ENCODE assay signal across 8 mouse cellular contexts in genomic region chr17:33981192-33981909, GRCm38 (mm10). TPM values are rescaled to one million over a fixed set of nuclear protein-coding genes. Genes with fewer than 3 reads are reported as not detected.
DNase-seq lines count a peak whose midpoint lies in the region; ATAC-seq and TF ChIP-seq lines count a peak whose summit lies in the region.
"Not testable (repeated sequence)": the region's sequence is repeated elsewhere in the genome, so short reads cannot be mapped to it uniquely, and the experiment has no call there.

No protein-coding gene starts in this region.

- not testable (repeated sequence) for H3K9me3 ChIP-seq in hindbrain, embryonic 13.5 days; lung, embryonic 15.5 days

- H3K4me1 ChIP-seq in hindbrain, embryonic 13.5 days (replicated peaks), result peaks cover 28% of the 10 kb centered on the region
- peaks cover 37% of the 10 kb centered on the region for H3K4me1 ChIP-seq in lung, embryonic 15.5 days
- H3K4me1 ChIP-seq in thymus, adult 2 months (replicated peaks; ENCODE audit: control insufficient read depth, insufficient read depth, low read length), result peaks cover 28% of the 10 kb centered on the region

- not testable (repeated sequence) for H3K36me3 ChIP-seq in hindbrain, embryonic 13.5 days; lung, embryonic 15.5 days; thymus, adult 2 months (ENCODE audit: control insufficient read depth, insufficient read depth, low read length)

- 1% methylated on average over 27 of the region's 27 CpGs for WGBS in hindbrain, embryonic 13.5 days
- under 1% methylated on average over 27 of the region's 27 CpGs for WGBS in lung, embryonic 15.5 days
- whole genome bisulfite sequencing in thymus, adult 2 months, result under 1% methylated on average over 27 of the region's 27 CpGs

- peak overlapping the region; percentile 71 for H3K9ac ChIP-seq in hindbrain, embryonic 13.5 days
- H3K9ac ChIP-seq in lung, embryonic 15.5 days, result peak overlapping the region; percentile 43

- peak overlapping the region; percentile 93 for H3K27ac ChIP-seq in hindbrain, embryonic 13.5 days
- peak overlapping the region; percentile 84 for H3K27ac ChIP-seq in lung, embryonic 15.5 days
- H3K27ac ChIP-seq in thymus, adult 2 months (ENCODE audit: control insufficient read depth, insufficient read depth, low read length), result peak overlapping the region; percentile 95

- peak; percentile 96 for ATAC-seq in hindbrain, embryonic 13.5 days (ENCODE audit: low FRiP score)
- ATAC-seq in lung, embryonic 15.5 days (ENCODE audit: borderline replicate concordance, extremely low read depth, low FRiP score, low TSS enrichment), result peak; percentile 92

- peak overlapping the region; percentile 52 for H3K4me3 ChIP-seq in hindbrain, embryonic 13.5 days
- H3K4me3 ChIP-seq in lung, embryonic 15.5 days, result peak overlapping the region; percentile 50
- peak overlapping the region; percentile 62 for H3K4me3 ChIP-seq in thymus, adult 2 months (ENCODE audit: control insufficient read depth, insufficient read depth, low read length)

- H3K27me3 ChIP-seq in hindbrain, embryonic 13.5 days, result peaks cover 43% of the 10 kb centered on the region
- H3K27me3 ChIP-seq in lung, embryonic 15.5 days, result peaks cover 40% of the 10 kb centered on the region
- not testable (repeated sequence) for H3K27me3 ChIP-seq in thymus, adult 2 months (ENCODE audit: control insufficient read depth, insufficient read depth, low read length)

- peak; percentile 99 for DNase-seq in R1 (ENCODE audit: low read depth, low spot score)
- peak; percentile 66 to 81 for DNase-seq in cerebellum, postnatal 4 days (ENCODE audit: low spot score in 2 of 2)
- peak; percentile 91 for DNase-seq in gastrocnemius, adult 18-20 months (ENCODE audit: low spot score)
- peak; percentile 83 to 87 for DNase-seq in layer of hippocampus, postnatal 10 days (ENCODE audit: low spot score in 2 of 2)
- peak; percentile 80 for DNase-seq in ovary, adult 18-20 months (ENCODE audit: low spot score)
- peak; percentile 86 for DNase-seq in thymus, adult 2 months

- peak; percentile 44; the same call in 1 of the 2 replicates for TF ChIP-seq CTCF in thymus, adult 2 months (IDR thresholded peaks at IDR 0.05; ENCODE audit: borderline replicate concordance, control insufficient read depth, extremely low read depth, insufficient read depth, low read length, poor library complexity)

- H3K4me2 ChIP-seq in hindbrain, embryonic 13.5 days, result peak overlapping the region; percentile 58
- peak overlapping the region; percentile 78 for H3K4me2 ChIP-seq in lung, embryonic 15.5 days

- peak; percentile 87 for TF ChIP-seq POLR2A in thymus, adult 2 months (IDR thresholded peaks at IDR 0.05; ENCODE audit: control insufficient read depth, extremely low read depth, insufficient read depth, low read length, poor library complexity)

RNA-seq across cellular contexts. Expression of gene H2-K1, which starts 18.8 kb away (rescaled TPM):
- 10 to 100 TPM; 47.2 to 57.7 TPM for total RNA-seq in gastrocnemius, adult 18-20 months (2021)
- polyA plus RNA-seq in hindbrain, embryonic 13.5 days (2015; fragmentation: Nextera tagmentation; extraction: Ambion mirVana), result 12.2 and 13.0 TPM in 2 replicates
- total RNA-seq in layer of hippocampus, postnatal 10 days (2021), result 10 to 100 TPM; 11.1 to 14.3 TPM
- 49.7 and 69.2 TPM in 2 replicates for polyA plus RNA-seq in lung, embryonic 15.5 days (2015; fragmentation: Nextera tagmentation; extraction: Ambion mirVana)
- polyA plus RNA-seq in thymus, adult 2 months (2012; rRNA removed), result 3,482 and 5,138 TPM in 2 replicates

RNA-seq across cellular contexts. Expression of gene Rps18, which starts 25.6 kb away (rescaled TPM):
- total RNA-seq in gastrocnemius, adult 18-20 months (2021), result 100 to 1,000 TPM; 367 to 381 TPM
- 928 and 950 TPM in 2 replicates for polyA plus RNA-seq in hindbrain, embryonic 13.5 days (2015; fragmentation: Nextera tagmentation; extraction: Ambion mirVana)
- 100 to 1,000 TPM; 453 to 457 TPM for total RNA-seq in layer of hippocampus, postnatal 10 days (2021)
- polyA plus RNA-seq in lung, embryonic 15.5 days (2015; fragmentation: Nextera tagmentation; extraction: Ambion mirVana), result 1,650 and 1,822 TPM in 2 replicates
- polyA plus RNA-seq in thymus, adult 2 months (2012; rRNA removed), result 584 and 593 TPM in 2 replicates

RNA-seq across cellular contexts. Expression of gene Vps52, which starts 25.7 kb away (rescaled TPM):
- total RNA-seq in gastrocnemius, adult 18-20 months (2021), result 10 to 100 TPM; 29.6 to 33.5 TPM
- 69.6 and 69.9 TPM in 2 replicates for polyA plus RNA-seq in hindbrain, embryonic 13.5 days (2015; fragmentation: Nextera tagmentation; extraction: Ambion mirVana)
- total RNA-seq in layer of hippocampus, postnatal 10 days (2021), result 10 to 100 TPM; 80.4 to 81.7 TPM
- 49.3 and 55.4 TPM in 2 replicates for polyA plus RNA-seq in lung, embryonic 15.5 days (2015; fragmentation: Nextera tagmentation; extraction: Ambion mirVana)
- 127 and 142 TPM in 2 replicates for polyA plus RNA-seq in thymus, adult 2 months (2012; rRNA removed)

RNA-seq across cellular contexts. Expression of gene B3galt4, which starts 30.1 kb away (rescaled TPM):
- 1 to 10 TPM; 1.5 to 1.7 TPM for total RNA-seq in gastrocnemius, adult 18-20 months (2021)
- polyA plus RNA-seq in hindbrain, embryonic 13.5 days (2015; fragmentation: Nextera tagmentation; extraction: Ambion mirVana), result 12.2 TPM in 2 replicates
- total RNA-seq in layer of hippocampus, postnatal 10 days (2021), result 1 to 10 TPM; 6.2 to 6.7 TPM
- polyA plus RNA-seq in lung, embryonic 15.5 days (2015; fragmentation: Nextera tagmentation; extraction: Ambion mirVana), result 3.8 and 4.3 TPM in 2 replicates
- polyA plus RNA-seq in thymus, adult 2 months (2012; rRNA removed), result 25.6 and 25.8 TPM in 2 replicates

RNA-seq across cellular contexts. Expression of gene Wdr46, which starts 40.9 kb away (rescaled TPM):
- total RNA-seq in gastrocnemius, adult 18-20 months (2021), result 1 to 10 TPM; 8.7 to 8.8 TPM
- 24.3 and 25.2 TPM in 2 replicates for polyA plus RNA-seq in hindbrain, embryonic 13.5 days (2015; fragmentation: Nextera tagmentation; extraction: Ambion mirVana)
- 10 to 100 TPM; 21.8 to 24.8 TPM for total RNA-seq in layer of hippocampus, postnatal 10 days (2021)
- 33.1 and 34.2 TPM in 2 replicates for polyA plus RNA-seq in lung, embryonic 15.5 days (2015; fragmentation: Nextera tagmentation; extraction: Ambion mirVana)
- polyA plus RNA-seq in thymus, adult 2 months (2012; rRNA removed), result 35.4 and 38.1 TPM in 2 replicates

Comparison
In these comparisons a context has a peak if more than half of its experiments do, and no peak if none do; other contexts are left out.
1. Peak in every context shown above with its lines: DNase-seq, ATAC-seq, H3K4me3 ChIP-seq and H3K27ac ChIP-seq.
2. RNA of gene H2-K1, which starts 18.8 kb away (polyA plus RNA-seq): 3,482 to 5,138 TPM in thymus, adult 2 months; 49.7 to 69.2 TPM in lung, embryonic 15.5 days and 12.2 to 13.0 TPM in hindbrain, embryonic 13.5 days; every median in the first group is over 10 times any median in the second.